Mouse (Mus musculus) splenic B cell, adult 2 months (primary cell): ENCODE results near the gene Parpbp.

Experiments used
- DNase-seq: peaks from one replicate; pipeline ENCODE4 v3.0.0-alpha.2; 2011; ENCODE audit warnings: low read depth, low spot score
- H3K27me3 ChIP-seq: 2 replicates; pipeline ENCODE4 v1.6.1; 2012; ENCODE audit warnings: mild to moderate bottlenecking, low read length, moderate library complexity, mixed read lengths; ENCODE audit not compliant: control insufficient read depth, poor library complexity, insufficient read depth, severe bottlenecking
- H3K36me3 ChIP-seq: 2 replicates; pipeline ENCODE4 v1.6.1; 2012; ENCODE audit warnings: mild to moderate bottlenecking, low read length, moderate library complexity, mixed read lengths; ENCODE audit not compliant: control insufficient read depth, poor library complexity, insufficient read depth, severe bottlenecking

The Parpbp gene

GRCm38 (mm10) chr10:88146707-88147477 is at the start of gene Parpbp, which contains the start of gene Nup37:
Parpbp (minus strand) TSS chr10:88146941.
Nup37 (plus strand) TSS chr10:88146992.
- H3K27me3 ChIP-seq, result no peaks in the 10 kb centered on the region
- peak; percentile 90 for DNase-seq
- no peaks in the 10 kb centered on the region; the same call in 1 of the 2 replicates for H3K36me3 ChIP-seq

- Histone ChIP-seq H3K27me3 (no peaks in the 10 kb centered on the region), H3K36me3 (0 out of 2 replicates have a peak, but pooled peaks cover 1% of the 10 kb centered on the region)
- DNase-seq, result no peak
These were observed 20.8 kb upstream of the Parpbp start for GRCm38 (mm10) chr10:88167438-88168077.

GRCm38 (mm10) chr10:88166158-88166557 is 19.4 kb upstream of the Parpbp start:
- H3K36me3 ChIP-seq, result no peaks in the 10 kb centered on the region
- peak; percentile 34 for DNase-seq
- H3K27me3 ChIP-seq, result no peaks in the 10 kb centered on the region

GRCm38 (mm10) chr10:88162676-88163075 is 15.9 kb upstream of the Parpbp start:
- H3K36me3 ChIP-seq, result 0 out of 2 replicates have a peak, but pooled peaks cover 2% of the 10 kb centered on the region
- no peak for DNase-seq
- no peaks in the 10 kb centered on the region for H3K27me3 ChIP-seq

GRCm38 (mm10) chr10:88162096-88162495 is 15.4 kb upstream of the Parpbp start:
- DNase-seq, result no peak
- H3K27me3 ChIP-seq, result no peaks in the 10 kb centered on the region
- 0 out of 2 replicates have a peak, but pooled peaks cover 2% of the 10 kb centered on the region for H3K36me3 ChIP-seq

- peaks cover 2% of the 10 kb centered on the region; the same call in 1 of the 2 replicates for H3K36me3 ChIP-seq
- H3K27me3 ChIP-seq, result no peaks in the 10 kb centered on the region
- DNase-seq, result no peak
These were observed 4.9 kb upstream of the Parpbp start for GRCm38 (mm10) chr10:88151658-88152057.

GRCm38 (mm10) chr10:88150381-88150780 is 3.6 kb upstream of the Parpbp start:
- Histone ChIP-seq H3K36me3 (peaks cover 2% of the 10 kb centered on the region; the same call in 1 of the 2 replicates), H3K27me3 (no peaks in the 10 kb centered on the region)
- no peak for DNase-seq

- Histone ChIP-seq H3K27me3 (no peaks in the 10 kb centered on the region), H3K36me3 (no peaks in the 10 kb centered on the region; the same call in 1 of the 2 replicates)
- DNase-seq, result no peak
These were observed 554 bp downstream of the Parpbp start for GRCm38 (mm10) chr10:88146187-88146586.

- no peaks in the 10 kb centered on the region for H3K36me3 ChIP-seq
- H3K27me3 ChIP-seq, result no peaks in the 10 kb centered on the region
- DNase-seq, result no peak
These were observed 11.1 kb downstream of the Parpbp start for GRCm38 (mm10) chr10:88135630-88136029.

GRCm38 (mm10) chr10:88119721-88120120 is 27.0 kb downstream of the Parpbp start:
- Histone ChIP-seq H3K36me3 (no peaks in the 10 kb centered on the region), H3K27me3 (no peaks in the 10 kb centered on the region)
- no peak for DNase-seq

- Histone ChIP-seq H3K27me3 (no peaks in the 10 kb centered on the region), H3K36me3 (no peaks in the 10 kb centered on the region)
- no peak for DNase-seq
These were observed 33.5 kb downstream of the Parpbp start for GRCm38 (mm10) chr10:88113290-88113689.

GRCm38 (mm10) chr10:88106169-88106568 is 40.6 kb downstream of the Parpbp start:
- Histone ChIP-seq H3K27me3 (no peaks in the 10 kb centered on the region), H3K36me3 (no peaks in the 10 kb centered on the region)
- no peak for DNase-seq

- Histone ChIP-seq H3K36me3 (no peaks in the 10 kb centered on the region), H3K27me3 (no peaks in the 10 kb centered on the region)
- no peak for DNase-seq
These were observed 56.0 kb downstream of the Parpbp start, which contains the start of gene Pmch for GRCm38 (mm10) chr10:88090772-88091171. Pmch (plus strand) TSS chr10:88091072.

- H3K36me3 ChIP-seq, result no peaks in the 10 kb centered on the region
- H3K27me3 ChIP-seq, result no peaks in the 10 kb centered on the region
- DNase-seq, result no peak
These were observed 79.4 kb downstream of the Parpbp start for GRCm38 (mm10) chr10:88067377-88067776.

GRCm38 (mm10) chr10:88064872-88065271 is 81.9 kb downstream of the Parpbp start:
- H3K27me3 ChIP-seq, result no peaks in the 10 kb centered on the region; the same call in 1 of the 2 replicates
- no peaks in the 10 kb centered on the region for H3K36me3 ChIP-seq
- DNase-seq, result no peak
